Mouse (Mus musculus): Measurements from ENCODE around the gene 5730409E04Rik.

Gene 5730409E04Rik

DNA sequence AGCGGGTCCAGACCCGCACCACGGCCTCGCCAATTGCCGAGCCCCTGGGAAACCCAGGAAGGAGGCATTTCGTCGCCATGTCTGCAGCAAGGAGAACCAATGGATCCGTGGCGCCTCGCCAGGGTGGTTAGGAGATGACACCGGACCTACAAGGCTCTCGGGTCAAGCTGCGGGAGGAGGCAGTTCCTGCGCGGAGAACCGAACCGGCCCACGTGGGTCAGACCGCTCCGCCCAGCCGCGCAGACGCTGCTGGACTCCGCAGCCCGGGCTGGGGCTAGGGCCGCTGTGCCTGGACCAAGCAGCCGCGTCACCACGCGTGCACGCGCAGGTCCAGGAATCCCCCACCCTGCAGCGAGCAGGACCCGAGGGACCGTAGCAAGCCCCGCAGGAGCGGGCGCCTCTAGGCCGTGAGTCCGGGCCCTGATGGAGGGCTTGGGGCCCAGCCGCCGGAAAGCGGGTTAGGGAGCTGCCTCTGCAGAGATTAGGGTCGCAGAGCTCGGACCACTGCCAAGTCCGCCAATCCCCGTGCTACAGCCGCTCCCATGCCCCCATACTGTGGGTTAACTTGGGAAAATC is at the start of gene 5730409E04Rik:
TSS of gene 5730409E04Rik (plus strand) at position 213 of the 576 bp plus-strand sequence.
- in situ Hi-C loops (cut with MboI): no loop called here

DNA sequence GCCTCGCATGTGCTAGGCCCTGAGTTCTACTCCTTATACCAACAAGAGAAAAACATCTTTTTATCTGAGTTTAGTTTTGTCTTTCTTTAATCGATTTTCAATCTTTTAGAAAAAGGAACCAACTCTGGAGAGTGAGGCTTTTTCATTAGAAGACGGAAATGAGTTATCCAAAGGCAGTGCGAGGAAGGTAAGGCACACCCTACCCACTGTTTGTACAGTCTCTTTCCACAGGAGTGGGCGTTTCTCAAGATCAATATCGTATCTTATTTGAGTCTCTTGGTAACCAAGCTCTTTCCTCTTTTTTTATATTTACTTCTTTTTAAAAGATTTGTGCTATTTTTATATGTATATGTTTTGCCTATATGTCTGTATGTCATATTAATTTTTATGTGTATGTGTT is 45.8 kb upstream of the 5730409E04Rik start:
- in situ Hi-C loops (cut with MboI): no loop called here

DNA sequence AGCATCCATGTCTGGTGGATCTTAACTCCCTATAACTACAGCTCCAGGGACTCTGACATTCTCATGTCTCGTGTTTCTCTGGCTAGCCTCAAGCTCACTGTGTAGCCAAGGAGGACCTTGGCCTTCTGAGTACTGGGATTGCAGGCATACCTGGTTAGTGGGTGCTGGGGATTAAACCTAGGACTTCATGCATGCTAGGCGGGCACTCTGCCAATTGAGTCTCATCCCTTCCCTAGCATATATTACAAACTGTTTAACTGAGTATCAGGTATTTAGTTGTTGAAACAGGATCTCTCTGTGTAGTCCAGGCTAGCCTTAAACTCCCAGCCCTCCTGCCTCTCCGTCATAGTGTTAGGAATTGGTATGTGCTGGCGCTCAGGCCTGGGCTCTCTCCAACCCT is 42.4 kb upstream of the 5730409E04Rik start:
- in situ Hi-C loops (cut with MboI): no loop called here

DNA sequence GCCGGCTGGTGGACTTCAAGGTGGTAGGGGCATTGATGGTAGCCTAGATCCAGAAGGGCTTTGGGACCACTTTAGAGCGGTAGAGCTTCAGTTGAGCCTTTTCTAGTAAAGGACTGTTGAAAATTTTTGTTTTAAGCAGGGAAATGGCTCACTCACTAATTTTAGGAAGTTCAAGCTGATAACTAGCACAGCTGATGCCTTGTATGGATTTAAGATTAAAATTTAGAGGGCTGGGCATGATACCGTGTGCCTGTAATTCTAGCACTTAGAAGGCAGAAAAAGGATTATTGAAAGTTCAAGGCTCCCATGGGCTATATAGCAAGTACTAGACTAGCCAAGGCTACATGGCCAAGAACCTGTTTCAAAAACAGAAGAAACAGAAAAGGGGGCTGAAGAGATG is 39.8 kb upstream of the 5730409E04Rik start:
- in situ Hi-C loops (cut with MboI): no loop called here

DNA sequence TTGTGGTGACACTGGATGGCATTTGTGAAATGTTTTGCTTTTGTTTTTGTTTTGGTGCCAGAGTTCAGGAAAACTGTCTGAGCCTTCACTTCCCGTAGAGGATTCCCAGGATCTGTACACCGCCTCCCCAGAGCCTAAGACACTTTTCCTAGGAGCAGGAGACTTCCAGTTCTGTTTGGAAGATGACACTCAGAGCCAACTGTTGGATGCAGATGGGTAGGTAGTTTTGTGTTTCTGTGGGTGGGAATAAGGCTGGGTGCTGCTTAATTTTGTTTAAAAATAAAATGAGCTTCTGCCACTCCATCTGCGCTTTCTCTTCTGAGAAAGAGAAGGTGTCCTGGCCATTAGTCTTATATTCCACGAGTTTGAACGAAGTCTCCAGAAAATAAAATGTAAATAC is 33.3 kb upstream of the 5730409E04Rik start:
- in situ Hi-C loops (cut with MboI): no loop called here

DNA sequence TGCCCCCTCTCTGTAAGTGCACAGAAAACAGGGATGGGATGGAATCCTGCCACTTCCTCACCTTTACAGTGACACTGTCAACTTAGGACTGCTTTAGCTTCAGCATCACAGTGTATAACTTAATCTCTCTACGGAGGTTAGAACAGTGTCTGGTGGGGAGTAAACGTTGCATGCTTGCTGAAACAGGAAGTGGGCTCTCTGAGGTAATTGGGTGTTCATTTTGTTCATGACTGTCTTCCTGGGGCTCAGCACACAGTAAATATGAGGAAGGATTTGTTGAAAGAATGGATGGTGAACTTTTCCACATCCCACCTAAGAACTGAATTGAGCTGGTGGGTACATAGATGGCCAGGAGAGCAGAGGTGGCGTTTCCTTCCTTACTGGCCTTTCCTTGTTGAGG is 31.7 kb upstream of the 5730409E04Rik start:
- in situ Hi-C loops (cut with MboI): no loop called here

DNA sequence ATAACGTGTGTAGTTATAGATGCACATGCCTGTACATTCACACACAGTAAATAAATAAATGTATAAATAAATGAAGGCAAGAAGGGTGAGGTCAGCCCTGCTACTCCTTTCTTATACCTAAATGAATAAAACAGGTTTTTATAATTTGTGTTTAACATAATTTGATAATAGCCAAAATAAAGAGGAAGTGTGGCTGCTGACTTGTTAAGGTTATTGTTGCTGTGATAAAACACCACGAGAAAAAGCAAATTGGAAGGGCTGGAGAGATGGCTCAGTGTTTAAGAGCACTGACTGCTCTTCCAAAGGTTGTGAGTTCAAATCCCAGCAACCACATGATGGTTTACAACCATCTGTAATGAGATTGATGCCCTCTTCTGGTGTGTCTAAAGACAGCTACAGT is 30.5 kb upstream of the 5730409E04Rik start:
- in situ Hi-C loops (cut with MboI): no loop called here

DNA sequence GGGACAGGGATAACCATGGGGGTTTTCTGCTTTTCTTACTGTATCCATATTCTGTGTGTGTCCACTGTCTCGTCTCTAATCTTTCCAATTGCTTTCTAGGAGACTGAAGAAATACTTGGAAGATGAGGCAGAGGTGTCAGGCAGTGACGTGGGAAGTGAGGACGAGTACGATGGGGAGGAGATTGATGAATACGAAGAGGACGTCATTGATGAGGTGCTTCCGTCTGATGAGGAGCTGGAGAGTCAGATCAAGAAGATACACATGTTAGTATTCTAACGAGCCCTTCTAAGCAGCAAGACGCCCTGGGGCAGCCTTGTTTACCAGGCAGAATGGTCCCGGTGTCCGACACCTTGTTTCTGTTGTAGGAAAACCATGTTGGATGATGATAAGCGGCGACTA is 23.9 kb upstream of the 5730409E04Rik start:
- in situ Hi-C loops (cut with MboI): no loop called here

DNA sequence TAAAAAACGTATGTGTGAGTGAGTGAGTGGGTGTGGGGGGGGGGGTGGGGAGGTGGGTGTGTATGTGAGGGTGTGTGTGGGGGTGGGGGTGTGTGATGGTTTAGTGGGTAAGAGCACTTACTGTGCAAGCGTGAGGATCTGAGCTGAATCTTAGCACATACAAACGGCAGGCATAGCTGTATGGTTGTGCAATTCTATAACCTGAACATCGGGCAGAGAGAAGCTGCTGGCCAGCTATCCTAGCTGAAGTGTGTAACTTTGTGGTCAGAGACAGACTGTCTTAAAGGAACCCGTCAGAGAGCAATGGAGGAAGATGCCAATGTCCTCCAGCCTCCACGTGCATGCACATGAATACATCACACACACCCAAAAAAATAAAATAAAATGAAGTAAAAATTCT is 17.6 kb upstream of the 5730409E04Rik start:
- in situ Hi-C loops (cut with MboI): no loop called here

DNA sequence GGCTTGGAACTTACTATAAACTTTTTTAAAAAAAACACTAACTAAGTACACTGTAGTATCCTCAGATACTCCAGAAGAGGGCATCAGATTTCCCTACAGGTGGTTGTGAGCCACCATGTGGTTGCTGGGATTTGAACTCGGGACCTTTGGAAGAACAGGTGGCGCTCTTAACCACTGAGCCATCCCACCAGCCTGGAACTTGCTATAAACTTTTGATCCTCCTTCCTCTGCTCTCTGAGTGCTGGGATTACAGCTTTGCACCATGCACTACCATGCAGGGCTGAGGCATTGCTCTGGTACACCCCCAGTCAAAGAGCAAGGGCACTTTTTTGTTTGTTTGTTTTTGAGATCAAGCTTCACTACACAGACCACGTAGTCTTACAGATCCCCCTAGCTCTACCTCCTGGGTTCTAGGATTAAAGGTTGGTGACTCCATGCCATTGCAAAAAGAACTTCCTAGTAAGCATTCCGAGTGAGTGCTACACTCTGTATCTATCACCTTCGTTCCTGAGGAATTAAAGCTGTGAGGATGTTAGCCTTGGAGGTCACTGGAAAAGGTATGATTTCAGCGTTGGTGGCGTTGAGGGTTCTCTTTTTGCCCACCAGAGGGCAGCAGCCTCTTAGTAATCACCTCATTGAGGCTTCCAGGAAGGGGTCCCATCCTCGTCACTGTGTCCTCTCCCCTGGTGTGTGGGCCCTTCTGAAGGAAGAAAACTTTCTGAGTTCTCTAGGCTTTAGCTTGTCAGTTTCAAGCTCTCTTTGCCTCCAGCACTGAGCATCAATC is 9.5 kb upstream of the 5730409E04Rik start:
- in situ Hi-C loops (cut with MboI): no loop called here

DNA sequence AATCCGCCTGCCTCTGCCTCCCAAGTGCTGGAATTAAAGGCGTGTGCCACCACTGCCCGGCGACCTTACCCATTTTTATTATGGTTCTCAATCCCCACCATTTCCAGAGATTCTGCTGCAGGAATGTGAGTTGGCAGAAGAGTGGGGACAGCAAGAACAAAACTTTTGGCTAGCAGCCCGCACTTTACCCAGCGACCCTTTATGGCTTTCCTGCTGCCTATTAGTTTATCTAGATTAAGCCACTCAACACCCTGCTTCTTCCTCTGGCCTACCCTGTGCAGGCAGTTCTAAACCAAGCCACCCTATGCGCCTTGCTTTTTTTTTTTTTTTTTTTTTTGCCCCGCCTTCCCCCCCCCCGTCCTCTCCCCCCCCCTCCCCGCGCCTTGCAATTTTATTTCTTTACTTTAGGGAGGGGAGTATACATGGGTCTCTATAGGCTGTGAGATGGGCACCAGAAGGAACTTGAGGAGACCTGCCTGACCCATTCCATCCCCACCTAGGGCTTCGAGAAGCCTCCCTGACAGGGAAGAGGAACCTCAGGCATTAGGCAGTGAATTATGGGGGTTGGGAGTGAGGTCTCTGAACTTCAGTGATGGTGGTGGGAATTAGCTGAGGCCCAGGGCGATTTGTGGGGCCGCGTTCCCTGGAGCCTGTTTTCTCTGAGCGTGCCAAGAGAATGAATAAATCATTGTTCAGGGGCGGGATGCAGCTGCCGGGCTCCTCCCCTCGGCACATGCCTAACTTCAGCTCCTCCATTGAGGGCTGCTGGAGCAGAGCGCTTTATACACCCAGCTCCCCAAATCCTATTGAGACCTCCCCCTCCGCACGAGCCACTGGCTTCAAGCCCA is 7.8 kb upstream of the 5730409E04Rik start:
- in situ Hi-C loops (cut with MboI): no loop called here

DNA sequence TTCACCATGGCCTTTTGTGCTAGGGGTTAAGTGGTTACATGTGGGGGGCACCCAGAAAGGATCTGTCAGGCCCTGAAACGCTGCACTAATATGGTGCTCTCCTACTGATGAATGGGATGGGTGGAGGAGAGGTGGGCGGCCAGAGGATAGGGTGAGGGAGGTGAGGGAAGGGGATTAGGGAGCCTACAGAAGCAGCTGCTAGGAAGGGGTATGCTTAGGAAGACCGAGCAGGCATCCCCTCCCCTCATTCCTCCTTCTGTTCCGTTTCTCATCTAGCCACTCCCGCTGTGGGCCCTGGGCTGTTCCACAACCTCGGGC is 7.2 kb upstream of the 5730409E04Rik start:
- in situ Hi-C loops (cut with MboI): no loop called here

DNA sequence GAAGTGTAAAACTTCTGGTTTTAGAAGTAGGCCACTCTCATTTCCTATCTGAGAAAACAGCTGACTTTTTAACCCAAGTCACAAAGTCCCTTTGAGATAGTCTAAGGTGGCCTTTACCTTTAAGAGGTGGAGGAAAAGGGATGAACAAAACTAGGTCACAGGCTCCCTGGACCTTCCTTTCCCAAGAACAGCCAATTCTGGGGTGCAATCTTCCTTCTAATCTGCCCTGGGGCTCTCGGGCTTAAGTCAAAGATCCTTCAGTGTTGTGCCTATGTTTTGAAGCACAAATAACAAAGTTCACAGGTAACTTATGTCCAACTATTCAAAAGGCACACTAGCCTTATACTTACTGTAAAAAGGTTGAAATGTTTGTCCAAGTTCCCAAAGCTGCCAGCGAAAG is 5.5 kb upstream of the 5730409E04Rik start:
- in situ Hi-C loops (cut with MboI): no loop called here

DNA sequence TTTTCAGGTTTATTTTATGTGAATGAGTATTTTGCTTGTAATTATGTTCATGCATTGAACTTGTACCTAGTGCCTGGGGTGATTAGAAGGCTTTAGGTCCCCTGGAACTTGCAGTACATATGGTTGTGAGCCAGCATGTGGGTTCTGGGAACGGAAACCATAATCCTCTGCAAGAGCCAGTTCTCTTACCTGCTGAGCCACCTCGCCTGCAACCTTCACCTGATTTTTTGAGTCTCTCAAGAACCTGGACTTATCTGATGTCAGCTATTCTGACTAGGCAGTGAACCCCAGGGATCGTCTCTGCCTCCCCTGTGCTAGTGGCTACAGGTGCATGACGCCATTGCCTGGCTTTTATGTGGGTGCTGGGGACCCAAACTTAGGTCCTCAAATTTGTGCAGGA is 3.9 kb upstream of the 5730409E04Rik start:
- in situ Hi-C loops (cut with MboI): no loop called here

DNA sequence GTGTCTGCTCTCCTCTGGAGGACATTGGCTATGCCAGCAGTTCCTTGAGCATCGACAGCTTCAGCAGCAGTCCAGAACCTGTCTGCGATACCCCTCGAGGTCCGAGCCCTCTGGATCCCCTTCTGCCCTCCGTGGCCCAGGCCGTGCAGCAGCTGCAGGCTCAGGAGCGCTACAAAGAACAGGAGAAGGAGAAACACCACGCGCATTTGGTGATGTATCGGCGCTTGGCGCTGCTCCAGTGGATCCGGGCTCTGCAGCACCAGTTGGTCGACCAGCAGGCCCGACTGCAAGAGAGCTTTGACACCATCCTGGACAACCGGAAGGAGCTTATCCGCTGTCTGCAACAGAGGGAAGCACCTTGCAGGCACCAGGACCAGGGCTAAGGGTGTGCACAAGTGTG is 2.4 kb downstream of the 5730409E04Rik start:
- in situ Hi-C loops (cut with MboI): no loop called here

DNA sequence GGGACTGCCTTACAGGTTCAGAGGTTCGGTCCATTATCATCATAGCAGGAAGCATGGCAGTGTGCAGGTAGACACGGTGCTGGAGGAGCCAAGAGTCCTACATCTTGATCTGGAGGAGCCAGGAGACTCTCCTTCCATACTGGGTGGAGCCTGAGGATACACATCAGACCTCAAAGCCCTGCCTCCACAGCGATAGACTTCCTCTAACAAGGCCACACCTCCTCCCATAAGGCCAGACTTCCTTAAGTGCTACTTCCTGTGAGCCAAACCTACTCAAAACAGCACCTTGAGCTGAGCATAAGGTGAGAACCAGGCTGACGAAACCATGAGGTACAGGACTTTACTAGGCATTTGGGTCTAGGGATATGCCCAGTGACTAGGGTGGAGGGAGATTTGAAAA is 6.7 kb downstream of the 5730409E04Rik start:
- in situ Hi-C loops (cut with MboI): no loop called here

DNA sequence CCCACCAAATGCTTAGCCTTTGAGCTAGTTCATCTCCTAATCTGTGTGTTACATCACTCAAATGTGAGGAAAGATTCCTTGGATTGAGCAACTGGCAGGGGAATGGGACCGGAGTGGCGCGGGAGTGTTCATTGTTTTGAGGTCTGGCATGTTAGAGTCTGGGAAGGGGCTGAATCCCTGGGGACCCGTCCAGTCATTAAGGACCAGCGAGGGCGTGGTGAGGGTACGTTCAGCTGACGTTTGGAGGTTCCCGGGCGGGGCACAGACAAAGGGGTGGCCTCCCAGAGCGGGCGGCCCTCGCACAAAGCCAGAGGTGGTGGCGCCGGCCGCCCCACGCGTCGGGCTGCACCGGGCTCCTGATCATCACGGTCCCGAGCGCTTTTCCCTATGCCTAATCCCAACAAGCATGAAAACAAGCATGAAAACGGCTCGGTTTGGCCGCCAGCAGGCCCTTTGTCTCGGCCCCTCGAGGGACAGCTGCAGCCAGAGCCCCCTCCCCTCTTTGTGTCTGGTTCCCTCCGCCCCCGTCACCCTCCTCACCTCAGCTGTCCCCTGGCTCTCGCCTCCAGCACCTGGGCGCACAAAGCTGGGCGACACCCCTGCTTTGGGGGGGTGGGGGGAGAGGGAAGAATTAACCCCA is 10.2 kb downstream of the 5730409E04Rik start:
- in situ Hi-C loops (cut with MboI): no loop called here

DNA sequence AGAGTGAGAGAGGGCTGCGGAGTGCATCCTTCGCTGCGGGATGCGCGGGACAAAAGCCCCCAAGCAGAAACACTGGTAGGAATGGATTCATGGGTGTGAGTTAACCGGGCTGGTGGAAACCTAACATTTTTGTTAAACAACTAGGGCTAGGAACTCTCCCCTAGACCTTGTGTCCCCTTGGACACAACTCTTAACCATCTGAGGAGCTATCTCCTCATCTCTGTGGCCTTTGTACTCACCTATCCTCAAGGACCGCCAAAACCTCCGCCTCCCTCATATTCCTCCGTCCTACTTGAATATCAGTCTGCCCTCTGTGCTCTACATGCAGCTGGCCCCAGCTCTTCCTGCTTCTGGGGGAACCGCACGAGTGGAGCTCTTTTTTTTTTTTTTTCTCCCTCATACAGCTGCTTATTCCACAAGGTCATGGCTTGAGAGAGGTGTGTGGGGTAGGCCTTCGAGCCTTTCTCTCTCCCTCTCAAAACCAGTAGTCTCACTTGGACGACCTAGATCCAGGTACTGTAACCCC is 10.8 kb downstream of the 5730409E04Rik start:
- in situ Hi-C loops (cut with MboI): no loop called here

DNA sequence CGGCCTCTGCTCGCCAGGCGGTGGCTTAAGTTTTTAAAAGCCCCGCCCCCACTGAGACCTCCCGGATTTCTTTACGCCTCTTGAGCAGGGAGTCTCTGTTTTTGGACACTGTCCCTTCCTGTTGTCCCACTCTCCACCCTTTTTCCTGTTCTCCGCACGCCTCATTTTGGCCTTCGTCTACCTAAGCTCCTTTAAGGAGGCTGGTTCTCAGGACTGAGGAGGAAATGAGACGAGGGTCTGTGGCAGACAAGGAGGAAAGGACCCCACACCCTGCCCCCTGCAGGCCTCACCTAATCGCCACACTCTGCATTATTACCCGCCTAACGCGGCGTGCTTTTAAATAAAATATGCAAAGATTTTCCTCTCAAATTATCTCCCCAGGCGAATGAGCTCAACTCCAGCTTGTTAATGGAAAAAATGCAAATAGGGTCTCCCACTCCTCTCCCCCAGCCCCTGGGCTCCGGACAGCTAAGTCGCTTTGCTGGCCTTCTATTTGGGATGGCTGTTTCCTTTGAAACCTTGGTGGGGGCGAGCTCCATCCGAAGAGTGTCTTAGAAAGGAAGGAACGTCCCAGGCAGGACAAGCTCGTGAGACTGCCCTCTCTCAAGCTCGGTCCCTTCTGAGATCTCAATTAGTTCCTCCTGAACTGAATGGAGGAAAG is 17.5 kb downstream of the 5730409E04Rik start:
- in situ Hi-C loops (cut with MboI): no loop called here

DNA sequence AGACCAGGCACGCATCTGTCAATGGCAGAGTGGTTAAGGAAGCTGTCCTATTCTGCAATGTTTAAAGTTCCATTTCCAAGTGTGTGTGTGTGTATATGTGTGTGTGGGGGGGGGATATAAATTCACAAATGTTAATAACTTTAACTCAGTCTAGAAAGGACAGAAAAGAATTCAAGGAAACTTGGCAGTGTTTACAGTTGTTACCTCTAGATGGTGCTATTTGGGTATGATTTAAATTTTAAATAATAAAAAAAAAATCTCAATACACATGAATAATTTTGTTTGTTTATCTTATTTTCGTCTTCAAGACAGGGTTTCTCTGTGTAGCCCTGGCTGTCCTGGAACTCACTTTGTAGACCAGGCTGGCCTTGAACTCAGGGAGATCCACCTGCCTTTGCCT is 22.3 kb downstream of the 5730409E04Rik start:
- in situ Hi-C loops (cut with MboI): no loop called here

DNA sequence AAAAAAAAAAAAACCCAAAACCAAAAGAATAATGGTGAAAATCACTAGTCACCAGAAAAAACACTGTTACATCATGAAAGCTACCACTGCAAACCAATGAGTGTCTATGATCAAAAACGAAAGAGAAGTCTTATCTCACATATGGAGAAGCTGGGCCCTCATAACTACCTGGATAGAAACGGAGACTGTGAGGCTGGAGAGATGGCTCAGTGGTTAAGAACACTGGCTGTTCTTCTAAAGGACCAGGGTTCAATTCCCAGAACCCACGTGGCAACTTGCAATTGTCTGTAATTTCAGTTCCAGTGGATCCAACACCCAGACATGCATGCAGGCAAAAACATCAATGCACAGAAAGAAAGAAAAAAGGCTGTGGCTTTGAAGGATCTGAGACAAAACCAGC is 23.1 kb downstream of the 5730409E04Rik start:
- in situ Hi-C loops (cut with MboI): no loop called here

DNA sequence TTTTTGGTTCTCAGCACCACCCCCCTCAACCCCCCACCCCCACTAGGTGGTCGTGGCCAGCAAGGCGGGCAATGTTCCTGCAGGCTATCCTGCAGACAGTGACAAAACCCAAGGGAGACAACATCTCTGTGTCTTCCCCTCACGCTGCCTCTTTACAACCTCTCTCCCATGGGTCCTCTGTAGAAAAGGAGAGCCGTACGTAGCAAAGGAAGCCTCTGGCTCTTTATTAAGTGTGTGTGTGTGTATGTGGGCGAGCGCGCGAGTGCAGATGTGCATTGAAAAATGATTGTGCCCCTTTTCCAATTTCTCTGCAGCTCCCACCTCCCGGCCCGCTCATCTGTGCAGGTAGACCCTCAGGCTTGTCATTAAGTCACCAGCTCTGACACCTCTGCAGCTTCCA is 26.7 kb downstream of the 5730409E04Rik start:
- in situ Hi-C loops (cut with MboI): no loop called here
